Mouse (Mus musculus): ENCODE measurements around the gene Eif4ebp2. TPM values are rescaled to one million over a fixed set of nuclear protein-coding genes. Genes with fewer than 3 reads are reported as not detected.

Eif4ebp2 gene
- polyA plus RNA-seq, 1 experiment from 2014 or later = 43.6 TPM

GRCm38 (mm10) chr10:61451931-61452617 lies 387 bp downstream of the Eif4ebp2 start:
- peak; percentile 37 for ATAC-seq
- H3K27me3 ChIP-seq (ENCODE audit: insufficient read depth, low read length) = no peaks in the 10 kb centered on the region

GRCm38 (mm10) chr10:61451463-61451930 lies 964 bp downstream of the Eif4ebp2 start:
- H3K9ac ChIP-seq (replicated peaks) = peak overlapping the region; percentile 91
- peak overlapping the region; percentile 91 for H3K4me3 ChIP-seq (ENCODE audit: low read depth, low read length)
- H3K9me3 ChIP-seq (ENCODE audit: low read length) = no peaks in the 10 kb centered on the region
- H3K27me3 ChIP-seq (ENCODE audit: insufficient read depth, low read length) = no peaks in the 10 kb centered on the region
- peak overlapping the region; percentile 84 for H3K4me2 ChIP-seq (ENCODE audit: low read depth, low read length)
- peak; percentile 77 for DNase-seq
- peaks cover 35% of the 10 kb centered on the region for H3K4me1 ChIP-seq (ENCODE audit: insufficient read depth)
- under 1% methylated on average over 8 of the region's 8 CpGs for WGBS (ENCODE audit: insufficient replicate concordance)
- peaks cover 24% of the 10 kb centered on the region for H3K36me3 ChIP-seq (replicated peaks; ENCODE audit: insufficient read depth, low read length)
- peak overlapping the region; percentile 93 for H3K27ac ChIP-seq (ENCODE audit: low read depth)
- TF ChIP-seq EP300 (IDR thresholded peaks at IDR 0.05; ENCODE audit: low read depth) = peak; percentile 75
- TF ChIP-seq CTCF (IDR thresholded peaks at IDR 0.05; ENCODE audit: low read depth) = no peak
- ATAC-seq = peak; percentile 62

More at GRCm38 (mm10) chr10:61451931-61452617, 387 bp downstream of the Eif4ebp2 start:
- H3K4me3 ChIP-seq (ENCODE audit: low read depth, low read length) = peak overlapping the region; percentile 91
- H3K9ac ChIP-seq (replicated peaks) = peak overlapping the region; percentile 91
- under 1% methylated on average over 54 of the region's 62 CpGs for WGBS (ENCODE audit: insufficient replicate concordance)
- peak overlapping the region; percentile 84 for H3K4me2 ChIP-seq (ENCODE audit: low read depth, low read length)
- H3K4me1 ChIP-seq (ENCODE audit: insufficient read depth) = peaks cover 30% of the 10 kb centered on the region
- 0 out of 2 replicates have a peak, but pooled peaks have one; percentile 31 for TF ChIP-seq CTCF (IDR thresholded peaks at IDR 0.05; ENCODE audit: low read depth)
- no peak for TF ChIP-seq EP300 (IDR thresholded peaks at IDR 0.05; ENCODE audit: low read depth)
- no peaks in the 10 kb centered on the region for H3K9me3 ChIP-seq (ENCODE audit: low read length)
- H3K36me3 ChIP-seq (replicated peaks; ENCODE audit: insufficient read depth, low read length) = peaks cover 18% of the 10 kb centered on the region
- DNase-seq = peak; percentile 71
- peak overlapping the region; percentile 93 for H3K27ac ChIP-seq (ENCODE audit: low read depth)

GRCm38 (mm10) chr10:61448834-61449233 lies 3.6 kb downstream of the Eif4ebp2 start:
- 59% methylated on average over 3 of the region's 3 CpGs for WGBS (ENCODE audit: insufficient replicate concordance)
- no peaks in the 10 kb centered on the region for H3K27me3 ChIP-seq (ENCODE audit: insufficient read depth, low read length)
- peak overlapping the region; percentile 3; the same call in 1 of the 2 replicates for H3K9ac ChIP-seq (replicated peaks)
- ATAC-seq (no peak), DNase-seq (no peak)
- TF ChIP-seq CTCF (IDR thresholded peaks at IDR 0.05; ENCODE audit: low read depth) = no peak
- TF ChIP-seq EP300 (IDR thresholded peaks at IDR 0.05; ENCODE audit: low read depth) = no peak
- no peak overlapping the region for H3K27ac ChIP-seq (ENCODE audit: low read depth)
- no peak overlapping the region for H3K4me3 ChIP-seq (ENCODE audit: low read depth, low read length)
- H3K9me3 ChIP-seq (ENCODE audit: low read length) = no peaks in the 10 kb centered on the region
- peaks cover 24% of the 10 kb centered on the region for H3K36me3 ChIP-seq (replicated peaks; ENCODE audit: insufficient read depth, low read length)
- peak overlapping the region; percentile 84 for H3K4me2 ChIP-seq (ENCODE audit: low read depth, low read length)
- H3K4me1 ChIP-seq (ENCODE audit: insufficient read depth) = peaks cover 49% of the 10 kb centered on the region

- Histone ChIP-seq H3K4me3 (ENCODE audit: low read depth, low read length) (no peak overlapping the region), H3K36me3 (replicated peaks; ENCODE audit: insufficient read depth, low read length) (peaks cover 24% of the 10 kb centered on the region), H3K9me3 (ENCODE audit: low read length) (no peaks in the 10 kb centered on the region), H3K27ac (ENCODE audit: low read depth) (no peak overlapping the region; the same call in 1 of the 2 replicates), H3K4me2 (ENCODE audit: low read depth, low read length) (peak overlapping the region; percentile 7; the same call in 1 of the 2 replicates), H3K27me3 (ENCODE audit: insufficient read depth, low read length) (no peaks in the 10 kb centered on the region), H3K9ac (replicated peaks) (peak overlapping the region; percentile 41; the same call in 1 of the 2 replicates), H3K4me1 (ENCODE audit: insufficient read depth) (peaks cover 54% of the 10 kb centered on the region)
- WGBS (ENCODE audit: insufficient replicate concordance) = 74% methylated on average over 10 of the region's 10 CpGs
- no peak for DNase-seq
- TF ChIP-seq EP300 (IDR thresholded peaks at IDR 0.05; ENCODE audit: low read depth) (no peak), CTCF (IDR thresholded peaks at IDR 0.05; ENCODE audit: low read depth) (no peak)
- ATAC-seq = no peak
These were observed 4.7 kb downstream of the Eif4ebp2 start for GRCm38 (mm10) chr10:61447581-61448353.

- Histone ChIP-seq H3K27ac (ENCODE audit: low read depth) (0 out of 2 replicates have a peak overlapping the region, but pooled peaks have one; percentile 32), H3K27me3 (ENCODE audit: insufficient read depth, low read length) (no peaks in the 10 kb centered on the region), H3K9me3 (ENCODE audit: low read length) (no peaks in the 10 kb centered on the region), H3K36me3 (replicated peaks; ENCODE audit: insufficient read depth, low read length) (peaks cover 36% of the 10 kb centered on the region), H3K4me3 (ENCODE audit: low read depth, low read length) (no peak overlapping the region), H3K4me2 (ENCODE audit: low read depth, low read length) (no peak overlapping the region; the same call in 1 of the 2 replicates), H3K9ac (replicated peaks) (no peak overlapping the region), H3K4me1 (ENCODE audit: insufficient read depth) (peaks cover 52% of the 10 kb centered on the region)
- TF ChIP-seq CTCF (IDR thresholded peaks at IDR 0.05; ENCODE audit: low read depth) (no peak), EP300 (IDR thresholded peaks at IDR 0.05; ENCODE audit: low read depth) (no peak)
- no peak for DNase-seq
- WGBS (ENCODE audit: insufficient replicate concordance) = 80% methylated on average over 3 of the region's 3 CpGs
- ATAC-seq = no peak
These were observed 7.4 kb downstream of the Eif4ebp2 start for GRCm38 (mm10) chr10:61445016-61445415.

GRCm38 (mm10) chr10:61443876-61444275 lies 8.6 kb downstream of the Eif4ebp2 start:
- 0 out of 2 replicates have a peak overlapping the region, but pooled peaks have one; percentile 6 for H3K9ac ChIP-seq (replicated peaks)

More at GRCm38 (mm10) chr10:61443876-61444275, 8.6 kb downstream of the Eif4ebp2 start:
- Histone ChIP-seq H3K4me1 (ENCODE audit: insufficient read depth) (peaks cover 42% of the 10 kb centered on the region), H3K36me3 (replicated peaks; ENCODE audit: insufficient read depth, low read length) (peaks cover 33% of the 10 kb centered on the region), H3K9me3 (ENCODE audit: low read length) (no peaks in the 10 kb centered on the region), H3K27me3 (ENCODE audit: insufficient read depth, low read length) (no peaks in the 10 kb centered on the region), H3K4me3 (ENCODE audit: low read depth, low read length) (no peak overlapping the region), H3K27ac (ENCODE audit: low read depth) (no peak overlapping the region), H3K4me2 (ENCODE audit: low read depth, low read length) (no peak overlapping the region)
- TF ChIP-seq EP300 (IDR thresholded peaks at IDR 0.05; ENCODE audit: low read depth) = no peak
- no peak for TF ChIP-seq CTCF (IDR thresholded peaks at IDR 0.05; ENCODE audit: low read depth)
- no peak for DNase-seq
- 74% methylated on average over 1 of the region's 1 CpGs for WGBS (ENCODE audit: insufficient replicate concordance)
- ATAC-seq = no peak

Measured in liver, postnatal 0 days (tissue).